Mouse (Mus musculus) liver, postnatal 0 days (tissue): ENCODE measurements around the gene Ip6k1.

Experiments
- CTCF ChIP-seq: sonication (generic); IDR thresholded peaks from 2 replicates; pipeline ENCODE4 v1.5.1; 2016; ENCODE audit warnings: antibody characterized with exemption, low read depth
- EP300 ChIP-seq: IDR thresholded peaks from 2 replicates; pipeline ENCODE4 v1.6.1; 2016; ENCODE audit warnings: antibody characterized with exemption, low read depth, mild to moderate bottlenecking

DNA sequence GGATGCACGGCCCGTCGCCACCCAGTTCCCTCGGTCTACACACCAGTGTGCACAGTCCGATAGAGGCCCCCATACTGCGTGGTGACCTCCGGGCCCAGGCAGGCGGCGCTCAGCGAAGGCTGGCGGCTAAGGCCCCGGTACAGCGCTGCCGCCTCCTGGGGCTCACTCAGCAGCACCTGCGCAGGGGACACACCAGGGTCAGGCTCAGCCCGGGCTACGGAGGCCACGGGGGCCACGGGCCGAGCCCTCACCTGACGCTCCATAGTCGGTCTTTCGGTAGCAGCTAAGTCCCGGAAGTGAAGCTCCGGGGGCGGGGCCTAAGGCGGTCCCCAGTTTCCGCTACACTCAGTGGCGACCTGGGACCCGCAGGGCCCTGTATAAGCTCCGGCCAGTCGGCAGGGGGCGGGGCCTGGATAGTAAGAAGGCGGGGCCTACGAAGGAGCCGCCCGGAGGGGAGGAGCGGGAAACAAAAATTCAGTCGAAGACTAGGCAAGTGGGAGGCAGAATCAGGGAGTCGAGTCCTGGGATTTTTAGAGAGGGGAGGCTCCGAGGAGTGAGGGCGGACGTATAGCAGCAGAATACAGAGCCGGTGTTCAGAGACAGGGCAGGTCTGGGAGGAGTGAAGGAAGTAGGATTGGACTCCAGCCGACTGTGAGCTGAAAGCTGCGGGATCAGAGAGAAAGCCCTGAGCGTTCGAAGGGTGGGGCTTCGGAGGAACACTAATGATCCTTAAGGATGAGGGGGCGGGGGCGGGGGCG, 92.1 kb downstream of the Ip6k1 start, which contains the start of gene Apeh:
- TF ChIP-seq CTCF (peak; percentile 33; the same call in 1 of the 2 replicates), EP300 (no peak; the same call in 1 of the 2 replicates)
